Mouse (Mus musculus): ENCODE results near the gene Ap3b1.

The Ap3b1 gene

GRCm38 (mm10) chr13:94374131-94374530 lies 15.4 kb downstream of the Ap3b1 start:
- DNase-seq (ENCODE audit: inconsistent age in 2 of 2, low spot score in 1 of 2) = no peak

- no peak for DNase-seq (ENCODE audit: inconsistent age in 2 of 2, low spot score in 1 of 2)
Measured at GRCm38 (mm10) chr13:94375526-94376390, 17.0 kb downstream of the Ap3b1 start.

GRCm38 (mm10) chr13:94379006-94379405 lies 20.2 kb downstream of the Ap3b1 start:
- DNase-seq (ENCODE audit: inconsistent age in 2 of 2, low spot score in 1 of 2) = no peak

GRCm38 (mm10) chr13:94381427-94381826 lies 22.7 kb downstream of the Ap3b1 start:
- no peak for DNase-seq (ENCODE audit: inconsistent age in 2 of 2, low spot score in 1 of 2)

GRCm38 (mm10) chr13:94381829-94382675 lies 23.3 kb downstream of the Ap3b1 start:
- DNase-seq (ENCODE audit: inconsistent age in 2 of 2, low spot score in 1 of 2) = peak in 1 of 2 experiments; percentile 65

- DNase-seq (ENCODE audit: inconsistent age in 2 of 2, low spot score in 1 of 2) = no peak
Measured at GRCm38 (mm10) chr13:94384931-94385570, 26.3 kb downstream of the Ap3b1 start.

- DNase-seq (ENCODE audit: inconsistent age in 2 of 2, low spot score in 1 of 2) = no peak
Measured at GRCm38 (mm10) chr13:94388566-94388965, 29.8 kb downstream of the Ap3b1 start.

GRCm38 (mm10) chr13:94389541-94389940 lies 30.8 kb downstream of the Ap3b1 start:
- peak in 1 of 2 experiments; percentile 61 for DNase-seq (ENCODE audit: inconsistent age in 2 of 2, low spot score in 1 of 2)

GRCm38 (mm10) chr13:94392282-94392681 lies 33.5 kb downstream of the Ap3b1 start:
- DNase-seq (ENCODE audit: inconsistent age in 2 of 2, low spot score in 1 of 2) = no peak

GRCm38 (mm10) chr13:94394486-94394885 lies 35.7 kb downstream of the Ap3b1 start:
- no peak for DNase-seq (ENCODE audit: inconsistent age in 2 of 2, low spot score in 1 of 2)

- DNase-seq (ENCODE audit: inconsistent age in 2 of 2, low spot score in 1 of 2) = no peak
Measured at GRCm38 (mm10) chr13:94395763-94396162, 37.0 kb downstream of the Ap3b1 start.

GRCm38 (mm10) chr13:94396392-94396920 lies 37.7 kb downstream of the Ap3b1 start:
- peak in 1 of 2 experiments; percentile 17 for DNase-seq (ENCODE audit: inconsistent age in 2 of 2, low spot score in 1 of 2)

- DNase-seq (ENCODE audit: inconsistent age in 2 of 2, low spot score in 1 of 2) = peak in 1 of 2 experiments; percentile 66
Measured at GRCm38 (mm10) chr13:94398568-94399374, 40.0 kb downstream of the Ap3b1 start.

- DNase-seq (ENCODE audit: inconsistent age in 2 of 2, low spot score in 1 of 2) = peak in 1 of 2 experiments; percentile 18
Measured at GRCm38 (mm10) chr13:94400465-94400864, 41.7 kb downstream of the Ap3b1 start.

GRCm38 (mm10) chr13:94423600-94423999 lies 64.8 kb downstream of the Ap3b1 start:
- no peak for DNase-seq (ENCODE audit: inconsistent age in 2 of 2, low spot score in 1 of 2)

- DNase-seq (ENCODE audit: inconsistent age in 2 of 2, low spot score in 1 of 2) = no peak
Measured at GRCm38 (mm10) chr13:94429567-94429966, 70.8 kb downstream of the Ap3b1 start.

GRCm38 (mm10) chr13:94439386-94439785 lies 80.6 kb downstream of the Ap3b1 start:
- DNase-seq (ENCODE audit: inconsistent age in 2 of 2, low spot score in 1 of 2) = no peak

GRCm38 (mm10) chr13:94441199-94441598 lies 82.4 kb downstream of the Ap3b1 start:
- DNase-seq (ENCODE audit: inconsistent age in 2 of 2, low spot score in 1 of 2) = peak; percentile 40 to 58

- DNase-seq (ENCODE audit: inconsistent age in 2 of 2, low spot score in 1 of 2) = no peak
Measured at GRCm38 (mm10) chr13:94443411-94443810, 84.7 kb downstream of the Ap3b1 start.

GRCm38 (mm10) chr13:94445103-94445502 lies 86.3 kb downstream of the Ap3b1 start:
- DNase-seq (ENCODE audit: inconsistent age in 2 of 2, low spot score in 1 of 2) = no peak

Data from adrenal gland, adult (tissue).